Mouse (Mus musculus): ENCODE data around the gene Tceanc2. TPM values are rescaled to one million over a fixed set of nuclear protein-coding genes. Genes with fewer than 3 reads are reported as not detected.

The Tceanc2 gene
- polyA plus RNA-seq, 1 experiment from 2014 or later = 19.4 TPM

GRCm38 (mm10) chr4:107210483-107211097 is 31.7 kb upstream of the Tceanc2 start:
- H3K27me3 ChIP-seq (replicated peaks; ENCODE audit: control insufficient read depth, insufficient read depth, low read length) = no peaks in the 10 kb centered on the region
- no peak overlapping the region for H3K27ac ChIP-seq (ENCODE audit: low read length)
- H3K9me3 ChIP-seq (ENCODE audit: control insufficient read depth, low read length) = no peaks in the 10 kb centered on the region
- no peak overlapping the region for H3K4me2 ChIP-seq (ENCODE audit: low read depth, low read length)
- WGBS = 42% methylated on average over 5 of the region's 5 CpGs
- H3K4me3 ChIP-seq (ENCODE audit: low read length) = no peak overlapping the region
- no peak overlapping the region for H3K9ac ChIP-seq (ENCODE audit: low read depth, low read length)
- ATAC-seq = no peak
- peaks cover 9% of the 10 kb centered on the region; the same call in 1 of the 2 replicates for H3K4me1 ChIP-seq (ENCODE audit: control insufficient read depth, insufficient read depth, low read length)
- no peaks in the 10 kb centered on the region for H3K36me3 ChIP-seq (ENCODE audit: control insufficient read depth, insufficient read depth, low read length)

- 88% methylated on average over 3 of the region's 3 CpGs for WGBS
- ATAC-seq = no peak
- Histone ChIP-seq H3K9me3 (ENCODE audit: control insufficient read depth, low read length) (no peaks in the 10 kb centered on the region), H3K27me3 (replicated peaks; ENCODE audit: control insufficient read depth, insufficient read depth, low read length) (no peaks in the 10 kb centered on the region), H3K27ac (ENCODE audit: low read length) (no peak within 1 kb of the TSS), H3K4me1 (ENCODE audit: control insufficient read depth, insufficient read depth, low read length) (peaks cover 9% of the 10 kb centered on the region; the same call in 1 of the 2 replicates), H3K4me3 (ENCODE audit: low read length) (no peak within 1 kb of the TSS), H3K4me2 (ENCODE audit: low read depth, low read length) (no peak within 1 kb of the TSS), H3K9ac (ENCODE audit: low read depth, low read length) (no peak within 1 kb of the TSS), H3K36me3 (ENCODE audit: control insufficient read depth, insufficient read depth, low read length) (no peaks in the 10 kb centered on the region)
Measured at GRCm38 (mm10) chr4:107208880-107209279, 30.0 kb upstream of the Tceanc2 start, which contains the start of gene Ldlrad1. Gene Ldlrad1, plus strand, starts transcription at chr4:107209180.

GRCm38 (mm10) chr4:107207016-107207415 is 28.1 kb upstream of the Tceanc2 start:
- WGBS = 97% methylated on average over 2 of the region's 2 CpGs
- no peak overlapping the region for H3K27ac ChIP-seq (ENCODE audit: low read length)

GRCm38 (mm10) chr4:107203001-107203400 is 24.1 kb upstream of the Tceanc2 start:
- Histone ChIP-seq H3K4me2 (ENCODE audit: low read depth, low read length) (no peak overlapping the region), H3K9me3 (ENCODE audit: control insufficient read depth, low read length) (no peaks in the 10 kb centered on the region), H3K9ac (ENCODE audit: low read depth, low read length) (no peak overlapping the region), H3K4me1 (ENCODE audit: control insufficient read depth, insufficient read depth, low read length) (no peaks in the 10 kb centered on the region), H3K36me3 (ENCODE audit: control insufficient read depth, insufficient read depth, low read length) (peaks cover 6% of the 10 kb centered on the region; the same call in 1 of the 2 replicates), H3K4me3 (ENCODE audit: low read length) (no peak overlapping the region), H3K27ac (ENCODE audit: low read length) (no peak overlapping the region), H3K27me3 (replicated peaks; ENCODE audit: control insufficient read depth, insufficient read depth, low read length) (no peaks in the 10 kb centered on the region)
- no peak for ATAC-seq
- 85% methylated on average over 7 of the region's 7 CpGs for WGBS

More at GRCm38 (mm10) chr4:107207016-107207415, 28.1 kb upstream of the Tceanc2 start:
- Histone ChIP-seq H3K4me3 (ENCODE audit: low read length) (no peak overlapping the region), H3K4me2 (ENCODE audit: low read depth, low read length) (no peak overlapping the region), H3K27me3 (replicated peaks; ENCODE audit: control insufficient read depth, insufficient read depth, low read length) (no peaks in the 10 kb centered on the region), H3K9me3 (ENCODE audit: control insufficient read depth, low read length) (no peaks in the 10 kb centered on the region), H3K4me1 (ENCODE audit: control insufficient read depth, insufficient read depth, low read length) (peaks cover 6% of the 10 kb centered on the region; the same call in 1 of the 2 replicates), H3K36me3 (ENCODE audit: control insufficient read depth, insufficient read depth, low read length) (peaks cover 5% of the 10 kb centered on the region; the same call in 1 of the 2 replicates), H3K9ac (ENCODE audit: low read depth, low read length) (no peak overlapping the region)
- no peak for ATAC-seq

- Histone ChIP-seq H3K4me3 (ENCODE audit: low read length) (no peak overlapping the region), H3K27me3 (replicated peaks; ENCODE audit: control insufficient read depth, insufficient read depth, low read length) (no peaks in the 10 kb centered on the region), H3K4me1 (ENCODE audit: control insufficient read depth, insufficient read depth, low read length) (no peaks in the 10 kb centered on the region), H3K36me3 (ENCODE audit: control insufficient read depth, insufficient read depth, low read length) (peaks cover 10% of the 10 kb centered on the region; the same call in 1 of the 2 replicates), H3K27ac (ENCODE audit: low read length) (no peak overlapping the region), H3K4me2 (ENCODE audit: low read depth, low read length) (no peak overlapping the region), H3K9me3 (ENCODE audit: control insufficient read depth, low read length) (no peaks in the 10 kb centered on the region), H3K9ac (ENCODE audit: low read depth, low read length) (no peak overlapping the region)
- 93% methylated on average over 3 of the region's 3 CpGs for WGBS
- no peak for ATAC-seq
Measured at GRCm38 (mm10) chr4:107201779-107202178, 22.9 kb upstream of the Tceanc2 start.

GRCm38 (mm10) chr4:107198072-107198471 is 19.2 kb upstream of the Tceanc2 start:
- H3K4me2 ChIP-seq (ENCODE audit: low read depth, low read length) = no peak overlapping the region
- H3K9me3 ChIP-seq (ENCODE audit: control insufficient read depth, low read length) = no peaks in the 10 kb centered on the region
- ATAC-seq = no peak
- H3K9ac ChIP-seq (ENCODE audit: low read depth, low read length) = no peak overlapping the region
- no peaks in the 10 kb centered on the region for H3K4me1 ChIP-seq (ENCODE audit: control insufficient read depth, insufficient read depth, low read length)
- H3K36me3 ChIP-seq (ENCODE audit: control insufficient read depth, insufficient read depth, low read length) = peaks cover 15% of the 10 kb centered on the region; the same call in 1 of the 2 replicates
- H3K27me3 ChIP-seq (replicated peaks; ENCODE audit: control insufficient read depth, insufficient read depth, low read length) = no peaks in the 10 kb centered on the region
- H3K27ac ChIP-seq (ENCODE audit: low read length) = no peak overlapping the region
- WGBS = 92% methylated on average over 5 of the region's 5 CpGs
- no peak overlapping the region for H3K4me3 ChIP-seq (ENCODE audit: low read length)

GRCm38 (mm10) chr4:107196454-107196853 is 17.5 kb upstream of the Tceanc2 start:
- H3K9ac ChIP-seq (ENCODE audit: low read depth, low read length) = no peak overlapping the region
- H3K9me3 ChIP-seq (ENCODE audit: control insufficient read depth, low read length) = no peaks in the 10 kb centered on the region
- H3K27ac ChIP-seq (ENCODE audit: low read length) = no peak overlapping the region
- no peak overlapping the region for H3K4me3 ChIP-seq (ENCODE audit: low read length)
- 93% methylated on average over 2 of the region's 2 CpGs for WGBS
- no peak for ATAC-seq
- no peak overlapping the region for H3K4me2 ChIP-seq (ENCODE audit: low read depth, low read length)
- H3K27me3 ChIP-seq (replicated peaks; ENCODE audit: control insufficient read depth, insufficient read depth, low read length) = no peaks in the 10 kb centered on the region
- H3K36me3 ChIP-seq (ENCODE audit: control insufficient read depth, insufficient read depth, low read length) = peaks cover 14% of the 10 kb centered on the region
- no peaks in the 10 kb centered on the region for H3K4me1 ChIP-seq (ENCODE audit: control insufficient read depth, insufficient read depth, low read length)

GRCm38 (mm10) chr4:107193841-107194240 is 14.9 kb upstream of the Tceanc2 start:
- Histone ChIP-seq H3K9ac (ENCODE audit: low read depth, low read length) (no peak overlapping the region), H3K4me3 (ENCODE audit: low read length) (no peak overlapping the region), H3K4me1 (ENCODE audit: control insufficient read depth, insufficient read depth, low read length) (no peaks in the 10 kb centered on the region), H3K9me3 (ENCODE audit: control insufficient read depth, low read length) (no peaks in the 10 kb centered on the region), H3K4me2 (ENCODE audit: low read depth, low read length) (no peak overlapping the region), H3K36me3 (ENCODE audit: control insufficient read depth, insufficient read depth, low read length) (peaks cover 17% of the 10 kb centered on the region), H3K27ac (ENCODE audit: low read length) (no peak overlapping the region), H3K27me3 (replicated peaks; ENCODE audit: control insufficient read depth, insufficient read depth, low read length) (no peaks in the 10 kb centered on the region)
- WGBS = 92% methylated on average over 3 of the region's 3 CpGs
- no peak for ATAC-seq

GRCm38 (mm10) chr4:107185703-107186102 is 6.8 kb upstream of the Tceanc2 start:
- Histone ChIP-seq H3K4me1 (ENCODE audit: control insufficient read depth, insufficient read depth, low read length) (peaks cover 16% of the 10 kb centered on the region), H3K4me3 (ENCODE audit: low read length) (no peak overlapping the region), H3K27me3 (replicated peaks; ENCODE audit: control insufficient read depth, insufficient read depth, low read length) (no peaks in the 10 kb centered on the region), H3K9me3 (ENCODE audit: control insufficient read depth, low read length) (no peaks in the 10 kb centered on the region), H3K27ac (ENCODE audit: low read length) (no peak overlapping the region), H3K36me3 (ENCODE audit: control insufficient read depth, insufficient read depth, low read length) (0 out of 2 replicates have a peak, but pooled peaks cover 2% of the 10 kb centered on the region), H3K9ac (ENCODE audit: low read depth, low read length) (no peak overlapping the region), H3K4me2 (ENCODE audit: low read depth, low read length) (no peak overlapping the region)
- WGBS = 61% methylated on average over 3 of the region's 3 CpGs
- ATAC-seq = no peak

All from intestine, embryonic 16.5 days (tissue).